Mouse (Mus musculus) frontal cortex, postnatal 10 days (tissue): ENCODE measurements around the gene Bcl11b.

Source experiments
- DNase-seq, 2 experiments: peaks; one replicate each; pipeline ENCODE4 v3.0.0; 2022; ENCODE audit warnings: low spot score in 2 of 2, mixed read lengths in 1 of 2

Gene Bcl11b

DNA sequence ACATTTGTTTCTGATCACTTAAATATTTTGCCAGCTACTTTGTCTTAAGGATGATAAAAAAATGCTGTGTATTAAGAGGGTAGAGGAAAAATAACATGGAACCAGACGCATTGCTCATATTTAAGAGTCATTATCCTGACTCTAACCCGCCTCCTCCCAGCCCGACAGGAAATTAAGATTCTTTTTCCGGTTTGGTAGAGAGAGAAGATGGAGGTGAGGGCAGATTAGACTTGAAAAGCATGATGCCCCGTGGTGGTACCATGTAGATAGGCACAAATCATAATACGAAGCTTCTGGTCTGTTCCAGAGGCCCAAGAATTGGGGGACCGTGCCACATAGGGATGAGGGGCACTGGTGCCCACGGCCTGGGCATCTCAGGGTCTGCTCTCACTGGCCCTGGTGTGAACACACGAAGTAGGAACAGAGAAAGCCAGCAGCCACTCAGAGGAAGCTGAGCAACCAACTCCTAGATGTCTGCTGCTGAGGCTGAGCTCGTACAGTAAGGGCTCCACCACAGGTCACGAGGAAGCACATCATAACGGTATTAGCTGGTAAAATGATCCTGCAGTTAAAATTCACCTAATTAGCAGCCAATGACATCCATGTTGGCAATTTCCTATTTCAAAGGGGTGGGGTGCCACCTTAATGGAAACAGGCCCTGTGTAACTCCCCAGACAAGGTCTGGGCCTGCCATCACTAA lies 32.2 kb downstream of the Bcl11b start:
- no peak for DNase-seq

DNA sequence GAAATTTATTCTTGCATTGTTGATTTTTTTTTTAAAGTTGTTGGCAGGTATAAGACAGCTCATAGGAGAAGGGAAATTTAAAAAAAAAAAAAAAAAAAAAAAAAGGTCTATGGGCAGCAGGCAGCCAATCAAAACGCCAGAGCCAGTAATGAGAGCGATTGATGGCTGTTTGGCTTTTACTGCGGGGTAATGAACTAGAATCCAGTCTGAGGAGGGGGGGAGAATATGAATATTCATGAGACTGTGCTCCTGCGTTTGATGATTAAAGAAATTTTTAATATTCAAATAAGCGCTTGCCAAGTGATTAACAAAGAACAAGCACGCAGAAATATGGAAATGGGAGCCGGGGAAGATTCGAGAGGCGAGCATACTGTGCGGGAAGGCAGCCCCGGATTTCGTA lies 32.8 kb downstream of the Bcl11b start:
- DNase-seq, result no peak

DNA sequence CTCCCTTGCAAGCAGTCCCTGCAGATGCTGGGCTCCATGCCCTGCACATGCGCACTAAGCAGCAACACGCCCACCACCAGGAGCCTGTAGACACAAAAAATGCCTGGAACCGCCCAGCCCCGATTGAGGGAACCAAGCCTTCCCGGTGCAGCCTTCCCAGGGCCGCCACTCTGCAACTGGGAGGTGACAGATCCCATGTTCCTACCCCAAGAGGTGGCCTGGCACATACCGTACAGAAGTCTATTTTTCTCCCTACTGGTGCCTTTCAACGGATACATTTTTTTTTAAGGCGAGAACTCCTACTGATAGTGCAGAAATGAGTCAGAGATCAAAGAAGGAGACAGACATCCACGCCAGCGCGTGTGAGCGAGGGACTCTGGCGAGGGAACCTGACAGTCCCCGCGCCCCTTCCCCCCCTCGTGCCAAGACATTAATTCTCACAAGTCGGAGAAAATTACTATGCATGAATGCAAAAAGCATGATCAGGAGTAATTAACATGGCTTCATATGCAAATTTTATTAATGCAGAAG lies 33.5 kb downstream of the Bcl11b start:
- peak; percentile 70 to 74 for DNase-seq

DNA sequence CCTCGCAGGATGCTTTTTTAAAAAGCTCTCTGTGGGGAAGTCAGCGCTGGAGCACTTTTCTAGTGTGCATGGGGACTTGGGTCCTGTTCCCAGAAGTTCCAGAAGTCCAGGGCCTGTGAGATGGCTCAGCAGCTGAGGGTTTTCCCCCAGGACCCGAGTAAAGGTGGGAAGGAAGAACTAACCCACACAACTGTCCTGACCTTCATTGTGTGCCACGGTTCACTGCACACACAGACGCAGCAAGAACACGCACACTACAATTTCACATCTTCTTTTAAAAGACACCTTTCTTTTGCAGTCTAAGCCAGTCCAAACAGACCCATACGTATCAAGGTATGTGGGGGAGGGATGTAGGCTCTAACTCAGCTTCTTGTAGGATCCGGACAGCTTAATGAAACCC lies 34.3 kb downstream of the Bcl11b start:
- no peak for DNase-seq

DNA sequence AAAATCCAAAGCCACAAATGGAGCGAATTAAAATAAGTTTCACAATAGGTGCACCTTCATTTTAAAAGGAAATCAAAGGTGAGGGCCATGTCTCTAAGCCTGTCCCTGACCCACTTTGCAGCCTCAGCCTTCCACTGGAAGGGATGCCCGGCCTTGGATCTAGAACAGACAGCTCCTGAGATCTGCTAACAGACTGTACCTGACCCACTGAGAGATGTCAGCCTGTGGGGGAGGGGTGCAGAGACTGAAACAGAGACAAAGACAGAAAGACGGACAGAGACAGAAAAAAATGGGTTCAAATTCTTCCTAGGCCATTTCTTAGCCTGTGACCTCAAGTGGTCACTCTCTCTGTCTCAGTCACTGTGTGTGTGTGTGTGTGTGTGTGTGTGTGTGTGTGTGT lies 35.1 kb downstream of the Bcl11b start:
- no peak for DNase-seq

DNA sequence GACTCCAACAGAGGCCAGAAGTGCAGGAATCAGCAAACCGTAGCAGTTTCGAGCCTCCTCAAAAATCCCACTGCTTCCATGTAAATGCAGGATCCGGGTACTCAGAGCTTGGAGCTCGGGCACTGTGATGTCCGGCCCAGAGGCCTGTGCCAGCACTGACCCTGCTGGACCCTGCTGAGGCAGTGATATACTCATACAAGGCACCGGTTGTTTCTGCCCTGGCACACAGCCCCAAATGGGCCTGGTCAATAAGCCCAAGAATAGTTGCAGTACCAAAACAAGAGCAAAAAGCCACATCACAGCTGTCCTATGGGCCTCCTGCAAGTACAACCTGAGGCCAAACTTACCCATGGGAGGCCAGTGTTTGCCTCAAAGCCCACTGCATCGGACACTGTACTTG lies 36.4 kb downstream of the Bcl11b start:
- DNase-seq, result no peak

DNA sequence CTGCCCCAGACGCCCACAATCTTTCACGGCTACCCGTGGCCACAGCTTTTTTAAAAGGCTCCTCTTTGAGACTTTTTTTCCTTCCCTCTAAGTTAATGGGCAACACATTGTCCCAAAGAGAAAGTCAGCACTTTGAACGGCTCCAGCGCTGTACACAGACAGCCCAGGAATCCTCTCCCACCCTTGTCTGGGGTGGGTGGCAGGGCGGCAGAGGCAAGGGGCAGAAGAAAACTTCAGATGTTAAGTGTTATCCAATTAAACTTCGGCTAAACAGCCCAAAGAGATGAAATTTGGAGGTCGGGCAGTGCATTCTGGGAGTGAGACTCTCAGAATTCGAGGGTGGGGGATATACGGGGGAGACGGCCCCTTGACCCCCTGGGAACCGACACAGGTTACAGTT lies 38.3 kb downstream of the Bcl11b start:
- DNase-seq, result no peak

DNA sequence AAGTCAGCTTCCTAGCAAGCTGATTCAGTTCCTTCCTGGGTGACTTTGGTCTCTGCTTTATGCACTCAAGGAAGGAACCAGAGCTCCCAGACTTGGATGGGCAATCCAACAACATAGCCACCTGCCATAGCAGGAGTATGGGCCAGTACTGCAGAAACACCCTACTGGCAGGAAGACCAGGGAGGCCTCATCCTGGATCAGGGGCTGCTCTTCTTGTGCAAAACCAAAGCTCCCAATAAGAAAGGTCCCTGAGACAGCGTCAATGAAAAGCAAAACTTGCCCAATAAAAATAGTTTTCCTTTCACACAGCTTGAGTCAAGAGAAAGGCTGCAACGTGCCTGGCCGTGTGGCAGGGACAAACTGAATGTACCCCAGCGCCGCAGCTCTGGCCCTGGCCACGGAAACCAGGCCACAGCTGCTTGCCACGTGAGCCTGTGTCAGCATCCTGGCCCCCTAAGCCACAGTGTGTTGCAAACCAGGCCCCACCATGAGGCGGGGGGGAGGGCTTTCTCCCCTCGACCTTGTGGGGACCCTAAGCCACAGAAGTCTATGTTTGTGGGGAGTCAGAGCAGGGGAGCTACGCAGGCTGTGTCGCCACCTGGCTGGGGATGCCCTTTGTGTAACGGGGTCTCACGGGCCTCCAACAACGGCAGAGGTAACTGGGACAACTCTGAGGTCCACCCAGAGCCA lies 38.9 kb downstream of the Bcl11b start:
- no peak for DNase-seq

DNA sequence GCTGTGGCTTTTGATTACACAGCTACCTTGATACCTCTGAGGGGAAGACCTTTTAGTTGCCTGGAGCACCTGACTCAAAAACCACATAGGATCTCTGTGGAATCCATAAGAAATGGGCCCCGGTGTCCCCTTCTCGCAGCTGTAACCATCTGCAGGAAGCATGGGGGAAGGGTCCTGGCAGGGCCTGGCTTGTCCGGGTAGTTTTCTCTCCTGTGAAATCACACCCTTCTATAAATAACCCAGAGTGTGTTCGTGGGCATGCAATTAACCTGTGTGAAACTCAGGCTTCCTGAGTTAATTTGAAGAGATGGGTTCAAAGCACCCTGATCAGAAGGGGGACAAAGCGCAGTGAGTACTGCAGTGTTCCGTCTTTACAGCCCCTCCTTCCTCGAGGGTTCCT lies 40.5 kb downstream of the Bcl11b start:
- no peak for DNase-seq

DNA sequence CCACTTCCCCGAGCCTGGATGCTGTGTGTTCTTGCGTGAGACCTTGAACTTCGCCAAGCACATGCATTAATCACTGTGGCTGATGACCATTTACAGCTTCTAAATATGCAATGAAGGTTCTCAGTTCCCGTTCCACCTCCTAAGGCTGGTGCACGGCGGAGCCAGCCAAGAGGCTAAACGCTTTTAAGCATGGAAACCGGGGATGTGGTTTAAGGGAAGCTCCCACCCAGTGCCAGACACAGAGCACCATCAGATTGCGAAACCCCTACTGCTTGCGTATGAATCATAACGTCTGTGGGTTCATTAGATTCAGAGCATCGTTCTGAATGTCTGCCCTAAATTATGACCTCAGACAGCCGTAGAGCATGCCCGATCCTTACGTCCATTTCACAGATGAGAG lies 41.6 kb downstream of the Bcl11b start:
- DNase-seq, result no peak

DNA sequence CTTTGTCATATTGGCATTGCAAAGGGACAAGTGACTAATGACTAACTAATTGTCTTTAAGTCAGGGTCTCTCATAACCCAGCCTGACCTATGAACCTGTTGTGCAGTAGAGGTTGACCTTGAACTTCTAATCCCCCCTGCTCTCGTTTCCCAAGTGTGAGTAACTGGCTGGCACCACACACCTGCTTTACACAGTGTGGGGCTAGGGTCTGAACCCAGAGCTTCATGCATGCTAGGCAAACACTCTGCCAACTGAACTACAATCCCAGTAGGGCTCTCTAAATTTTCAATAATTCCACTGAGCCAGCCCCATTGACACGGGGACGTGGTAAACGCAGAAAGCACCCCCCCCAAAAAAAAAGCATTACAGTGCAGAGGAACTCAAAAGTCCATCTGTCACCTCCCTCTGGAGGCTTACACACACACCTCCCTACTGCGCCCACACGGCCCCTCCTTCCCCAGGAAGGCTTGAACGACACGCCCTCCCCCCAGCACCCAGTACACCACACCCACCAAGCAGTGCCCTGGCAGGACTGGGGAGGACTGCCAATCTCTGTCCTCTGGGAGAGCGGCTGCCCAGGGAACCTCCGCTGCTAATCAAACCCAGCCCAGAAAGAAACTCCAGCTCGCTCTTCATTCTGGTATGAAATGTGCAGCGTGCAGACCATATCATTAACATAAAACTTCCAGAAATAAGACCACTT lies 42.5 kb downstream of the Bcl11b start:
- no peak for DNase-seq

DNA sequence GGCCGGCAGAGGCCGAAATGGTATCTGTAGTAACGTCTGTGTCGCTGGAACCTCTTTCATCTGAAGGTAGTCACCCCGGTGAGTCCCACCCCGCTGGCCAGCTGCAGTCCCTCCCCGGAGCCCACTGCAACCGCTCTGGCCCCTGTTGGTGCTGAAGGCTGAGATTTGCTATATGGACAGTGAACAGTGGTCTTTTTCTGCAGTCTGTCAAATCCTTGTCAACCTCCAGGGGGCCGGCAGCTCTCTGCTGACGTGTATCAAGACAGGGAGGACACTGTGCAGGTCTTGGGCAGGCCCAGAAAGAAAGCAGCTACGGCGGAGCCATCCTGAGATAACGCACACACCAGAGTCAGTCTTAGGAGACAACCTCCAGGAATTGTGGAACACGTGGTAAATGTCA lies 43.0 kb downstream of the Bcl11b start:
- no peak for DNase-seq

DNA sequence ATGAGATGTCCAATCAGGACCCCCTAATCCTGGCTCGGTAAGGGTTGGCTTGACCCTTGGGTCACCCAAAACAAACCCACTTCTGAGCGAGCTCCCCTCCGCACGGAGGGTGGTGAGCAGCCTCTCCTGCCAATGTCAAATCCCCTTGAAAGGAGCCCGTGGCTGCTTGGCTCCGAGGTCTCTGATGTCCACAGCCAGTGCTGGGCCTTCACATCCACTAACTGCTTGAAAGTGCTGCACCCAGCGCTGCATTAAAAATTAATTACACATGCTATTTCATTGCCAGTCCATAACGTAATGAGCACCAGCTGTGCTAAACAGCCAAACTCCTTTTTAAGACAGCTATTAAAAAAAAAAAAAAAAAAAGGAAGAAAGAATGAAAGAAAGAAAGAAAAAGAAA lies 43.5 kb downstream of the Bcl11b start:
- DNase-seq, result no peak

DNA sequence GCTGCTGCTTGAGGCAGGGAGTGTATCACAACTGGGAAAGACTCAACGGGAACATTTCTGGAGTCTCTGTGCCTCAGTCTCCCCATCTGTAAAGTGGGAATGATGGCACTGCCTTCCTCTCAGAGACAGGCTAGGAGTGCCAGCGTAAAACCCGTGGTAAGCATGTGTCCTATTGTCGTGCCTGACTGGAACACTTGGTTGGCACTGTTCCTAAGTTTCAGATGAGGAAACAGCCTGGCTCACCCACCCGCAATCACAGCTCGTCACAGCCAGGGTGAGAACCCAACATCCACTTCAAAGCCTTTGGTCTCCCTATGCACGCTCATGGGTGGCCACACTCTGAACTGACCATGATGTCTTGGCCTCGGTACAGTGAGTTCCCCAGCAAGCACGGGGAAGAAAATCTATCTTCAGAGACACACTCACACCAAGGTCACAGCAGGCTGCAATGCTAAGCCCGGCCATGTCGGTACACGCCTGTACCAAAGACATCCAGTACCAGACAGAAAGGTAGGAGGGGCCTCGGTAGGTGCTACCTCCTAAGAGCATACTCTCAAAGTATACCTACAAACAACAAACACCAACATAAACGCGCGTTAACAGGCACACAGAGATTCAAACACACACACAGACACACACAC lies 50.2 kb downstream of the Bcl11b start:
- no peak for DNase-seq

DNA sequence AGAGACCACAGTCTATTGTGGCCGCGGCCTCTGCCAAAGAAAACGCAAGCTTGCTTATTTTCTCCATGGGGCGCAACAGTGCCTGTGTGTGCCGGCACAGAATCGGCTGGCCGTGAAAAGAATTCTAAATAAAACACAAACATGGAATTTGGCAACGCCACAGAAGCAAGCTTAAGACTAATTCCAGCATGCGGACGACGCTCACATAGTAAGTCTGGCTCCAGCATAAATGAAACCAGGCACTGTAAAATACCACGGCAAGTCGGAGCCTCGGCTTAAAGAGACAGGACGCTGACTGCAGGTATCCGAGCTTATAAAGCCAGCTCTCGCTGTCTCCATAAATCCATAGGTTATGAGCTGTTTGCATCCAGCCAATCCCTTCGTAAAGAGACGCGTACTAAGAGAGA lies 51.1 kb downstream of the Bcl11b start:
- DNase-seq, result peak in 1 of 2 experiments; percentile 49

DNA sequence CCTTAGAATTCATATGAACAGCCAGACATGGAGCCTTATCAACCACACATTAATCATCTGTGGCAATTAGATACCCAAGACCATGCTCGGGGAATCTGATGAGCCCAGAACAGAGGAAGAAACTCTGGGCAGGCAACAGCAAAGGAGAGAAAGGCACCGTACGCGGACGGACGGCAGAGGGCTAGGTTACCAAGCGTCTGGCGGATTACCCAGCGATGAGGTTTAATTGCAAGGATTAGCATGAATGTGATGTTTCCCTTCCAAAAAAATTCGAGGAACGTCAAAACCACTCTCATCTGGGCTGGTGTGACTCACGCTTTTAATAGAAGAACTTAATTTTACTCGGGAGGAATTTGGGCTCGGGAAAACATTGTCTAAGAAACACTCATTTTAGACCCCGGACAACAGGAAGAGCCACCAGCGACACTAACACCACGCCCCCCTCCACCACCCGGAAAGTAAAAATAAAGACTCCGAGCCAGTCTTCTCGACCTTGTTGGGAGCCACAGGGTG lies 52.7 kb downstream of the Bcl11b start:
- DNase-seq, result no peak

DNA sequence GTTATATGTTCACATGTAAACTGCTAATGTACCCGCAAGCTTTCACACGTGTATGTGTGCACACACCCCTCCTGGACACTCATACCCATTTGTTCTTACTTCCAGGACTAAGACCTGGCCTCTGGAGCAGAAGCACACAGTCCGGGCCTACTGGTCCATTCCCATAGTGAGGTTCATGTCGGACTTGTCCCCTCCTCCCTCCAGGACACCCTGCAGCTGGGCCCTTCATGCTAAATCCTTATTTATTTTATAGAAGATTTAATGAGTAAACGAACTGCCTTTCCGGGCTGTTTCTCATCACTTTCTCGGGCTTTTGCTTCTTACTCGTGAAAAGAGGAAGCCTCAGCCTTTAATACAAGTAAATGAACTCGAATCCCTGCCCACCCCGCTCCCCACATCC lies 54.0 kb downstream of the Bcl11b start:
- DNase-seq, result no peak

DNA sequence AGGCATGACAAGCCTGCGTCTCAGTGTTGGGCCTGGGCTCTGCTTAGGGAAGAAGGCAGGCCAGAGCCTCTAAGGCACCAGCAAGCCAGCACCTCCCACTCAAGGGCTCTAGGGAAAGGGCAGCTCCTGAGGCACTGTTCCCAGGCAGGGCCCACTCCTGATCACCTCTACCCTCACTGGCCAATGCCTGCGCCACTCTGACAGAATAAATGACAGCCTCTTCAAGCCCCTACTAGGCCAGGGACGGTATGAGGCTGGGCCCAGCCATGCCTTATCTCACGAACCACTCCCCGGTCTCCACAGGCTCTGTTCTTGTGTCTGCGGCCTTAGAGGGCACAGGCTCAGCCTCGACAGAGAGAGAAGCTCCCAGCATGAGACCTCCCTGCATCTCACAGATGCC lies 61.3 kb downstream of the Bcl11b start:
- no peak for DNase-seq

DNA sequence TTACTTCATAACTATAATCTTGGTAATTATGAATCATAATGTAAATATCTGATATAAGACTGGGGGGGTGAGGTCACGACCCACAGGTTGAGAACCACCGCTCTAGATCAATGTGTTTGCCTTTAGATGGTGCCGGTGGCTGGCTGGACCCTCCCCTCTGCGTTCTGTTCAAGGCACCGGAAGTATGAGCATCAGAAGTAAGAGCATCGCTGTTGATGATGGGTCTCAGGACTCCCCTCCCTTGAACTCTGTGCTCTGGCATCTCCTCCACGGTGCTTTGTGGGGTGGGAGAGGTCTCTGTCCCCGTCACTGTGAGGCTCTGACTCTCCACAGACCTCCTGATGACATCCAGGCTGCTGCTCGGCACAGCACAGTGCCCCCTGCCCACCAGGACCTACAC lies 62.6 kb downstream of the Bcl11b start:
- DNase-seq, result no peak

DNA sequence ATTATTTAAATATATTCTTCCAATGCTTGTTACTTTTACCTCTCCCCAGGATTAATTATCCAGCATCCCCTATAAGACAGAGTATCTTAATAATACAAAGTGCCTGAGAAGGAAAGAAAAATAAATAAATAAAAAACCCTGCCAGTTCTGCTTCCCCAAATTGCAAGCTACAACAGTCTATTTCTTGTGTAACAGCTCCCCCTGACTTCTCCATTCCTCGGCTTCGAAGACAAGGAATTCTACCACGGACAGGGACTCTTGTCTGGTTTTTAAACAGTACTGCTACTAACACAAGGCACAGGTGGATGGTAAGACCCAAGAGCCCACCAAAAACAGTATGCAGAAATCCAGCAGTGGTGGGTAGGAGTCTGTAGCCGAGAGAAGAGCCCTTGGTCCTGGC lies 64.2 kb downstream of the Bcl11b start:
- no peak for DNase-seq

DNA sequence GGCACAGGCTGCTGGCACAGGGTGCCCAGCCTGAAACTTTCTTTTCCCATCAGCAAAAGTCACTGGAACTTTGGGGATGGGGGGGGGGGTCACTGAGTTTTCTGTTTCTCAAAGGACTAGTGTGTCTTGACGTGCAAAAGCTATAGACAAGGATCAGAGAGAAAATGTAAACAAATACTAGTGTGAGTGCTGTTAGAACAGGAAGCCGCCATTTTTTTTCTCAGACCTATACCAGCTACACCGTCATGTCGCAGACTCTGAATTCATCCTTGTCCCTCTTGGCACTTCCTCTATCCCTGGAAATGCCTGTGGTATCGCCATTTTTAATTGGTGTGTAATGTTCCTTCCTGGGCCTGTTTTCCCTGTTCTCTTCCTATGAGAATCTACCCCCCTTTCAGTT lies 66.4 kb downstream of the Bcl11b start:
- DNase-seq, result no peak

DNA sequence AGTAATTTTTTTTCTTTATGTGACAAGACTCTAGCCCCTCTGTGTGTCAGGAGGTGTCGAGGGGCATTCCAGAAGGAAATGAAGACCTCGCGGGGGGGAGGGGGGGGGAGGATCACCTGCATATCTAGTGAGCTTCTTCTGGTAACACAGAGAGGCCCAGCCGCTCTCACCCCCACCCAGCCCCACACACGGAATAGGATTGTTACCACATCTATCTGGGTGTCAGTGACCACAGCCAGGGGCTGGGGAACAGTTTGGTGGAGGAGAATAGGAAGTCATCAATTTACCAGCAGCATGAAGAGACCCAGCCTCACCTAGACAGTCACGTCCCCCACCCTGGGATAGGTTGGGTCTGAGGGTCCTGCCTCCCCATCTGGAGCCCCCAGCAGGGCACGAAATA lies 67.0 kb downstream of the Bcl11b start:
- no peak for DNase-seq
